Mouse (Mus musculus) stomach, postnatal 0 days (tissue): ENCODE results near the gene Senp1. TPM values are rescaled to one million over a fixed set of nuclear protein-coding genes. Genes with fewer than 3 reads are reported as not detected.

Experiments
- ATAC-seq: fragments of 200-750 bp; cut with Nextera tagmentation; 2 replicates; pipeline ENCODE4 v1.8.0; 2017; ENCODE audit not compliant: low FRiP score, low TSS enrichment
- DNase-seq: peaks from one replicate; pipeline ENCODE4 v3.0.0-alpha.2; 2016; ENCODE audit warnings: low spot score
- H3K27ac ChIP-seq: fragments of 300-500 bp; sonication (generic); replicated peaks from 2 replicates; pipeline ENCODE4 v1.5.1; 2014; ENCODE audit warnings: mild to moderate bottlenecking, control low read depth
- H3K27me3 ChIP-seq: fragments of 300-500 bp; sonication (generic); 2 replicates; pipeline ENCODE4 v1.6.1; 2014; ENCODE audit warnings: low read length; ENCODE audit not compliant: control insufficient read depth, insufficient read depth
- H3K36me3 ChIP-seq: fragments of 300-500 bp; sonication (generic); 2 replicates; pipeline ENCODE4 v1.6.1; 2014; ENCODE audit warnings: low read length, mixed read lengths; ENCODE audit not compliant: control insufficient read depth, insufficient read depth
- H3K4me1 ChIP-seq: fragments of 300-500 bp; sonication (generic); replicated peaks from 2 replicates; pipeline ENCODE4 v1.6.1; 2014; ENCODE audit warnings: antibody characterized with exemption; ENCODE audit not compliant: control insufficient read depth, insufficient read depth
- H3K4me2 ChIP-seq: fragments of 300-500 bp; sonication (generic); replicated peaks from 2 replicates; pipeline ENCODE4 v1.6.1; 2014; ENCODE audit warnings: low read depth, mild to moderate bottlenecking, control low read depth, moderate library complexity
- H3K4me3 ChIP-seq: fragments of 300-500 bp; sonication (generic); 2 replicates; pipeline ENCODE4 v1.5.1; 2014; ENCODE audit warnings: low read depth, low read length, control low read depth
- H3K9ac ChIP-seq: fragments of 300-500 bp; sonication (generic); 2 replicates; pipeline ENCODE4 v1.6.1; 2014; ENCODE audit warnings: mild to moderate bottlenecking, low read length, control low read depth, mixed read lengths
- H3K9me3 ChIP-seq: fragments of 300-500 bp; sonication (generic); 2 replicates; pipeline ENCODE4 v1.6.1; 2016; ENCODE audit warnings: low read length; ENCODE audit not compliant: control insufficient read depth
- CTCF ChIP-seq: IDR thresholded peaks from 2 replicates; pipeline ENCODE4 v1.5.1; 2016; ENCODE audit warnings: antibody characterized with exemption, low read depth, mild to moderate bottlenecking, moderate library complexity
- EP300 ChIP-seq: optimal IDR thresholded peaks from 2 replicates; pipeline ENCODE3; 2016; ENCODE audit warnings: antibody characterized with exemption
- WGBS: fragments of 180-500 bp; shearing (Covaris S2); extraction: QIAGEN DNeasy Blood & Tissue Kit; methylation state at CpG from one replicate; pipeline ENCODE4 v1.1.7; 2014; 5-methylcytosine and 5-hydroxymethylcytosine counted together
- polyA plus RNA-seq: library from polyadenylated mRNA; unstranded; fragments of >200 nt; fragmentation: Nextera tagmentation; extraction: Ambion mirVana; gene quantifications from 2 replicates; pipeline ENCODE4 v1.2.1, GENCODE M21; 2015

The Senp1 gene
- polyA plus RNA-seq, 1 experiment from 2014 or later, result 10.0 TPM

GRCm38 (mm10) chr15:98026967-98027904 lies 66.3 kb downstream of the Senp1 start:
- Histone ChIP-seq H3K9me3 (no peaks in the 10 kb centered on the region), H3K27ac (no peak overlapping the region), H3K36me3 (no peaks in the 10 kb centered on the region), H3K4me2 (no peak overlapping the region), H3K4me3 (no peak overlapping the region), H3K9ac (no peak overlapping the region), H3K4me1 (no peaks in the 10 kb centered on the region; the same call in 1 of the 2 replicates), H3K27me3 (no peaks in the 10 kb centered on the region)
- 36% methylated on average over 12 of the region's 12 CpGs for WGBS
- TF ChIP-seq EP300 (no peak), CTCF (no peak)
- ATAC-seq, result no peak
- DNase-seq, result no peak

- DNase-seq (no peak), ATAC-seq (no peak)
- H3K9me3 ChIP-seq, result no peaks in the 10 kb centered on the region
- H3K4me3 ChIP-seq, result no peak overlapping the region
- no peaks in the 10 kb centered on the region for H3K27me3 ChIP-seq
- no peak for TF ChIP-seq EP300
- TF ChIP-seq CTCF, result no peak
- no peaks in the 10 kb centered on the region for H3K36me3 ChIP-seq
- H3K9ac ChIP-seq, result no peak overlapping the region
- H3K4me2 ChIP-seq, result no peak overlapping the region
- no peak overlapping the region for H3K27ac ChIP-seq
- 66% methylated on average over 4 of the region's 4 CpGs for WGBS
- no peaks in the 10 kb centered on the region; the same call in 1 of the 2 replicates for H3K4me1 ChIP-seq
Observed at GRCm38 (mm10) chr15:98025611-98026010, 67.9 kb downstream of the Senp1 start.

- Histone ChIP-seq H3K9me3 (no peaks in the 10 kb centered on the region), H3K4me1 (no peaks in the 10 kb centered on the region; the same call in 1 of the 2 replicates), H3K9ac (no peak overlapping the region), H3K36me3 (no peaks in the 10 kb centered on the region), H3K4me3 (no peak overlapping the region), H3K4me2 (no peak overlapping the region), H3K27ac (no peak overlapping the region), H3K27me3 (no peaks in the 10 kb centered on the region)
- no peak for DNase-seq
- whole genome bisulfite sequencing, result 41% methylated on average over 3 of the region's 3 CpGs
- ATAC-seq, result no peak
- TF ChIP-seq EP300 (no peak), CTCF (no peak)
Observed at GRCm38 (mm10) chr15:98023137-98023536, 70.4 kb downstream of the Senp1 start.

GRCm38 (mm10) chr15:98021886-98022285 lies 71.7 kb downstream of the Senp1 start:
- no peaks in the 10 kb centered on the region for H3K36me3 ChIP-seq
- ATAC-seq (no peak), DNase-seq (no peak)
- H3K4me1 ChIP-seq, result no peaks in the 10 kb centered on the region; the same call in 1 of the 2 replicates
- no peak overlapping the region for H3K4me2 ChIP-seq
- H3K4me3 ChIP-seq, result no peak overlapping the region
- H3K9me3 ChIP-seq, result no peaks in the 10 kb centered on the region
- H3K9ac ChIP-seq, result no peak overlapping the region
- H3K27ac ChIP-seq, result no peak overlapping the region
- TF ChIP-seq CTCF, result no peak
- TF ChIP-seq EP300, result no peak
- no peaks in the 10 kb centered on the region for H3K27me3 ChIP-seq
- 15% methylated on average over 2 of the region's 2 CpGs for WGBS

GRCm38 (mm10) chr15:98019047-98019446 lies 74.5 kb downstream of the Senp1 start:
- no peak for ATAC-seq

GRCm38 (mm10) chr15:98017925-98018324 lies 75.6 kb downstream of the Senp1 start:
- Histone ChIP-seq H3K9ac (no peak overlapping the region), H3K4me1 (no peaks in the 10 kb centered on the region), H3K4me3 (no peak overlapping the region), H3K4me2 (no peak overlapping the region), H3K9me3 (no peaks in the 10 kb centered on the region), H3K27ac (no peak overlapping the region), H3K27me3 (no peaks in the 10 kb centered on the region), H3K36me3 (no peaks in the 10 kb centered on the region)
- 77% methylated on average over 4 of the region's 4 CpGs for WGBS
- no peak for TF ChIP-seq EP300
- TF ChIP-seq CTCF, result no peak
- ATAC-seq, result no peak
- no peak for DNase-seq

More at GRCm38 (mm10) chr15:98019047-98019446, 74.5 kb downstream of the Senp1 start:
- H3K9ac ChIP-seq, result no peak overlapping the region
- no peak overlapping the region for H3K4me3 ChIP-seq
- no peak for DNase-seq
- no peak for TF ChIP-seq EP300
- TF ChIP-seq CTCF, result no peak
- no peaks in the 10 kb centered on the region for H3K9me3 ChIP-seq
- H3K4me1 ChIP-seq, result no peaks in the 10 kb centered on the region
- WGBS, result 54% methylated on average over 3 of the region's 3 CpGs
- H3K4me2 ChIP-seq, result no peak overlapping the region
- no peaks in the 10 kb centered on the region for H3K27me3 ChIP-seq
- no peak overlapping the region for H3K27ac ChIP-seq
- no peaks in the 10 kb centered on the region for H3K36me3 ChIP-seq
